Mouse (Mus musculus) lung, postnatal 36 days (tissue): ENCODE data around the gene Lmod3.
"Not testable (repeated sequence)": the region's sequence is repeated elsewhere in the genome, so short reads cannot be mapped to it uniquely, and the experiment has no call there.

ENCODE experiments used
- DNase-seq: peaks from one replicate; pipeline ENCODE4 v3.0.0; 2022; ENCODE audit warnings: mixed read lengths

Lmod3 gene

DNA sequence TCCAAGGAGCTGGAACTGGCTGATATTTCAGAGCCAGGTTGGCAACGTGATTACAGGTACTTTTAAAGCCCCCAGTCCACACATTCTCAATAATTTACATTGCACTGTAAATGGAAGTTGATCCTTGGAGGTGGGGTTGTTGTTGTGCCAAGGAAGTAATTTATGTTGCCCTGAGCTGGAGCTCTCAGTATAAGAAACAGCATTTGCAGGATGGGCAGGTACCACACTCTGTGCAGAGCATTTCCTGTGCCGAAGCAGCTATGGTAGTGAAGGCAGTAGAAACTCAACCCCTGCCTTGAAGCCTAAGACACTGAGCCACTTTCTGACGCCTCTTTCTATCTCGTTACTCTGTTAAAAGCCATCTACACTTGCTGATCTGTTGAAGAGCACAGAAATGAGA is 23.2 kb upstream of the Lmod3 start:
- DNase-seq = no peak

DNA sequence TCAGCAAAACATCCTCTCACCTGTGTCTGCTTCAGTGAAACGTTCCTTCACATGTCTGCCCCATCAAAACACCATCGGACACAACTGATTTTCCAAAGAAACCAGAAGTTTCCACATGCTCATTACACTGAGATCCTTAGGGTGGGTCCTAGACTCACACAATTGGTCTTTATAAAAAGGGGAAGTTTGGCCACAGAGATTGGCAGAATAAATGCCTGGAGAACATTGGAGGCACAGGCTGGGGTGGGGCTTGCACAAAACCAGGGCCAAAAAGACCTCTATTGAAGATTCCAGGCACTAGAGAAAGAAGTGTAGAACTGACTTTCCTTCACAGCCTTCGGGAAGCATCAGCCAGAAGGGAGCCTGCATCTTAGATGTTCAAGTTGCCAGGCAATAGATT is 21.2 kb upstream of the Lmod3 start:
- no peak for DNase-seq

GRCm38 (mm10) chr6:97273058-97273710 is 20.6 kb upstream of the Lmod3 start:
- DNase-seq = peak; percentile 51

GRCm38 (mm10) chr6:97272349-97272748 is 19.8 kb upstream of the Lmod3 start:
- peak; percentile 57 for DNase-seq

GRCm38 (mm10) chr6:97269596-97269995 is 17.0 kb upstream of the Lmod3 start:
- DNase-seq = no peak

DNA sequence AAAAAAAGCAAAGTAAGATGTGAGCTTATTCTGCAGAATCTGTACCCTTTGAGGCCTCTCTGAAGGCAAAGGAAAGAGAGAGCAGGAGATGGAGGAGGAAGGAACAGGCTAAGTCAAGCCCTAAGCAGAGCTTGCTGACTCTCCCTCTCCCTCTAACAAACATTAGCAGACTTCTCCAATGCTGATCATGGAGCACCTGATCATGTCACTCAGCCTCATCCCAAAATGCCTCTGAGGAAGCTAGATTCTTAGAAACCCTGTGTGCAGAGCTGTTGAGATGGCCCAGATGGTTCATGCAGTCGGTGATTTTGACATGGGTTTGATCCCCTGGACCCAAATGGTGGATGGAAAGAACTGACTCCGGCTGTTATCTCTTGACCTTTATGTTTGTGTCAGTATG is 14.6 kb upstream of the Lmod3 start:
- DNase-seq = no peak

DNA sequence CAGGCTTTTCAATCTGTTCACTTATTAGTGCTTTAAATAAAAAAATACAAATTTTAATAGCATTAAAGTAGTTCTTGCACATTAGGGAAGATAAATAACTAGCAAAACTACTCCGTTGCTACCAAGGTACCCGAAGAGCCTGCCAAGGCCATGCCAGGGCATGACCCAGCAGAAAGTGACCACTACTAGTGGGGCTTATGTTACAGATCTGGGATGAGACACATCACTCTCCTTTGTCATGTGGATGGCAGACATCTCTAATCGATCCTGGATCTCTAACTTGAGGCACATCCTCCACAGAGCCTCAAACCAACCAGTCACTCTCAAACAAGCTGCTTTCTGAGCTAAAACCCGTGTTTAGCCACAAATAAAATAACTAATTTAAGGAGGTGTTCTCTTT is 14.1 kb upstream of the Lmod3 start:
- DNase-seq = no peak

GRCm38 (mm10) chr6:97265705-97266104 is 13.1 kb upstream of the Lmod3 start:
- DNase-seq = no peak

- DNase-seq = no peak
Measured at GRCm38 (mm10) chr6:97265240-97265639, 12.7 kb upstream of the Lmod3 start.

DNA sequence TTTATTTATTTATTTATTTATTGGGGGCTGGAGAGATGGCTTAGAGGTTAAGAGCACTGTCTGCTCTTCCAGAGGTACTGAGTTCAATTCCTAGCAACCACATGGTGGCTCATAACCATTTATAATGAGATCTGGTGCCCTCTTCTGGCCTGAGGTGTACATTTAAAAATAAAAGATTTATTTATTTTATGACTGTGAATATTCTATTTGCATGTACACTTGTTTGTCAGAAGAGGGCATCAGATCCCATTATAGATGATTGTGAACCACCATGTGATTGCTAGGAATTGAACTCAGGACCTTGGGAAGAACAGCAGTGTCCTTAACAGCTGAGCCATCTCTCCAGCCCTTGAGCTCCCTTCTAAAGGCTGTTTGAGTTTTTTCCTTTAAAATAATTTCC is 11.2 kb upstream of the Lmod3 start:
- not testable (repeated sequence) for DNase-seq

GRCm38 (mm10) chr6:97262229-97262628 is 9.7 kb upstream of the Lmod3 start:
- DNase-seq = no peak

GRCm38 (mm10) chr6:97259926-97260325 is 7.4 kb upstream of the Lmod3 start:
- DNase-seq = not testable (repeated sequence)

DNA sequence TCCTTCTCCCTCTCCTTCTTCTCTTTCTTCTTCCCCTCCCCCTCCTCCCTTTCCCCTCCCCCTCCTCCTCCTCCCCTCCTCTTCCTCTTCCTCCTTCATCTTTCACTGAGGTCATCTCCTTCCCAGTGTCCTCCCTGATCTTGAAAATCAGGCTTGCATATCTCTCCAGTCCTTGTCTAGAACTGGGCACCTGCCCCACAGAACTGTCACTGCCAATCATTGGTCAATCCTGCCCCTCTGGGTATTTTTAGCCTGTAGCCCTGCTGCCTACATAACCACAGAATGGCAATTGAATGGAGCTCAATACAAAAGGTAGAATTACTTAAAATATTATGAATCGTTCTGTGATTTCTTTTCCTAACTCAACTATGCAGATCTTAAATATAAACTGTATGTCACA is 5.9 kb upstream of the Lmod3 start:
- DNase-seq = no peak

GRCm38 (mm10) chr6:97252086-97252485 is 473 bp downstream of the Lmod3 start:
- no peak for DNase-seq

- DNase-seq = peak; percentile 85
Measured at GRCm38 (mm10) chr6:97250966-97251365, 1.6 kb downstream of the Lmod3 start.

GRCm38 (mm10) chr6:97245200-97245599 is 7.4 kb downstream of the Lmod3 start:
- DNase-seq = no peak

DNA sequence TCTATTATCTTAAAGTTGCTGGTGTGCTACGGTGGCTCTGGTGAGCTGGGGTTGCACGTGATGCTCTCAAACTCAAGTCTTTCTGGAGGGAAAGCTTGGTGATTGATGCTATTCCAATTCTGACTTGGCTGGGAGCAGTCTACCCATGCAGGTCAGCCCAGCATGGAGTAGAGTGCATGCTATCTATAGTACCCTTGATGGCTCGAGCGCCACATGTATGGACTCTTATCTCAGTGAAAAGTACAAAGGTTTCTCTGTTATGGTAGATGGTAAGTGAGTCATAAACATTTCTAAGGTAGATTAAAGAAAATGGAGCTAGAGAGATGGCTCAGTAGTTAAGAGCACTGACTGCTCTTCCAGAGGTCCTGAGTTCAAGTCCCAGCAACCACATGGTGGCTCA is 10.0 kb downstream of the Lmod3 start:
- DNase-seq = no peak

DNA sequence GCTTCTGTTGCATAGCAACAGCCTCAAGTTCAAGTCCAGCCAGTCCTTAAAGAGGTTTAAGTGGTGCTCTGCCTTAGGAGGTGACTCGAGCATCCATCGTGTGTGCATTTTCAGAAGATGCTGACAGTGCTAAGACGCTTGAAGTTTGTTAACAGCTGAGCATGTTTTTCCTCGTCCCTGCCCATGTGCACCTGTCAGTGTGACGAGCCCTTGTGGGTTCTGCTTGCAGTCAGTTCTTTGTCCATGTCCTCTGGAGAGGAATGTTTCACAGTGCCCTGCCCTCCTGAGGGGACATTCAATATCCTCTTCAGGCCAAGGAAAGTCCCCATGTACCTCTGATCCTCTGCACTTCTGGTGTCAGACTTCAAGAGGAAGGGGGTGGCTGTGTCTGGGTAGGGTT is 12.5 kb downstream of the Lmod3 start:
- DNase-seq = no peak

- DNase-seq = no peak
Measured at GRCm38 (mm10) chr6:97239360-97239759, 13.2 kb downstream of the Lmod3 start.

DNA sequence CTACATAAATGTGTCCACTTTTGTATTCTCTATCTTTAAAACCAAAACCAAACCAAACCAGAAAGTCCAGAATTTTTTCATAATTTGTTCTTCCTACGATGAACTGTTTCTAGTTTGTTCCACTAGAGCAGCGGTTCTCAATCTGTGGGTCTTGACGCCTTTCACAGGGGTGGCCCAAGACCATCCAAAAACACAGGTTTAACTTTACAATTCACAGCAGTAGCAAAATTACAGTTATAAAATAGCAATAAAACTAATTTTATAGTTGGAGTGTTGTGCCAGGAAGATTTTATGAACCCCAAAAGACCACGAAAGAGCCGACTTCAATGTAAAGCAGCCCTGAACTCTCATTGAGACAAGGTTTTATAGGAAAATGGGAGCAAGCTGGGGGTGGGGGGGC is 16.5 kb downstream of the Lmod3 start:
- no peak for DNase-seq

GRCm38 (mm10) chr6:97234911-97235668 is 17.5 kb downstream of the Lmod3 start:
- no peak for DNase-seq

GRCm38 (mm10) chr6:97227067-97227847 is 25.3 kb downstream of the Lmod3 start:
- no peak for DNase-seq

GRCm38 (mm10) chr6:97226083-97226491 is 26.5 kb downstream of the Lmod3 start:
- no peak for DNase-seq

DNA sequence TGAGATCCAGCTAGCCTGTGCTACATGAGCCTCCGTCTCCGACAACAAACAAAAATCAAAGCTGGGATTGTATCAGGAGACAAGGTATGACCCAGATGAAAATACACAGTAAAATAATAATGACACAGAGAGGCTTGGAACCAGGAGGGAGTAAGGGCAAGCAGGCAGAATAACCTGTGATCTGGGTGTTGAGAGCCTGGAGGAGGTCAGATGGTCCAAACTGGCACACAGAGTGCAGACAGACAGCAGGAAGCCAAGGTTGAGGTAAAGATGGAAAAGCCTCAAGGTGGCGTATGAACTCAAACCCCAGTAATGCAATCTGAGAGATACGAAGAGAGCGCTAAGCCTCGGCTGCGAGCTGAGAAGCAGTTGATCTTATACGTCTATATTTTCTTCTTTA is 28.1 kb downstream of the Lmod3 start:
- no peak for DNase-seq
